Comparison of ENCODE assay signal across 10 mouse cellular contexts in the genomic region with DNA sequence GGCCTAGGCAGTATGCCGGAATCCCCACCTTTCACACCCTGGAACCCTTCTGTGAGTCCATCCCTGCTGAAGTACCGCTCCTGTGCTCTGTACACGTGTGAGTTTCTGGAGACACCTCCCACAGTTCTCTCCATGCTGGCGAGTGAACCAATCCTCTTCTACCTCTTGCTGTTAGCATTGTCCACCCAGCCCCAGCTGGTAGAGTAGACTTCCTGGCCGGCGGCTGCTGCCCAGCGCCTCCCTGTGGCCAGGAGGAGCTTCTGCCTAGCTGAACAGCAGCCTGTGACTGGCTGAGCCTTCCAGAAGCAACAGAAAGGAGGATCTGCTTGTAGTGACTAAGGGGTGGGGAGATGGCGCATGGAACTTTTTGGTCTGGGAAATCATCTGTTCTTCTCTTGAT.
DNase-seq lines count a peak whose midpoint lies in the region; ATAC-seq and TF ChIP-seq lines count a peak whose summit lies in the region.
"Had no signal": no experiment of that assay in that cellular context is flagged by ENCODE, and none has a peak within 500 bp of the region (broad histone marks: within the 10 kb centered on the region; RNA-seq: fewer than 3 reads in every experiment).

No protein-coding gene starts in this region.

- no peaks in the 10 kb centered on the region for H3K4me1 ChIP-seq in forebrain, postnatal 0 days (ENCODE audit: insufficient read depth)
- no peaks in the 10 kb centered on the region; the same call in 1 of the 2 replicates for H3K4me1 ChIP-seq in forebrain, embryonic 14.5 days (ENCODE audit: control insufficient read depth, insufficient read depth, low read length)
- H3K4me1 ChIP-seq in CH12.LX (ENCODE audit: control insufficient read depth in 1 of 2, insufficient read depth in 2 of 2) = peaks cover 0 to 8% of the 10 kb centered on the region in 2 experiments; a peak in 1 of 4 replicates
- H3K4me1 ChIP-seq: limb, embryonic 10.5 days had no signal

- TF ChIP-seq POLR2A in CH12.LX (IDR thresholded peaks at IDR 0.05; ENCODE audit: low read depth, low read length) = no peak

- TF ChIP-seq CTCF in forebrain, postnatal 0 days (IDR thresholded peaks at IDR 0.05; ENCODE audit: low read depth) = no peak; the same call in 1 of the 2 replicates
- peak in 1 of 2 experiments; percentile 66; a peak in 2 of 4 replicates for TF ChIP-seq CTCF in CH12.LX (conservative IDR thresholded peaks at IDR 0.05 in 1 of 2, IDR thresholded peaks at IDR 0.05 in 1 of 2; ENCODE audit: low read depth in 2 of 2, low read length in 2 of 2)

- TF ChIP-seq EP300 in CH12.LX (IDR thresholded peaks at IDR 0.05; ENCODE audit: low read length) = no peak

- H3K36me3 ChIP-seq in forebrain, postnatal 0 days (ENCODE audit: insufficient read depth) = peaks cover 12% of the 10 kb centered on the region
- 0 out of 2 replicates have a peak, but pooled peaks cover 2% of the 10 kb centered on the region for H3K36me3 ChIP-seq in forebrain, embryonic 14.5 days (ENCODE audit: control insufficient read depth, insufficient read depth, low read length)
- H3K36me3 ChIP-seq in CH12.LX (replicated peaks in 1 of 2; ENCODE audit: control insufficient read depth in 1 of 2, insufficient read depth in 1 of 2, low read length in 1 of 2) = peaks cover 0 to 52% of the 10 kb centered on the region in 2 experiments

- ATAC-seq in forebrain, postnatal 0 days = peak; percentile 23; the same call in 1 of the 2 replicates
- ATAC-seq in forebrain, embryonic 14.5 days = no peak
- ATAC-seq: inflammation-experienced regulatory T-cells, adult 6 months had no signal

- H3K9me3 ChIP-seq in forebrain, postnatal 0 days (ENCODE audit: low read length) = no peaks in the 10 kb centered on the region
- no peaks in the 10 kb centered on the region for H3K9me3 ChIP-seq in forebrain, embryonic 14.5 days (replicated peaks; ENCODE audit: control insufficient read depth, low read length)
- H3K9me3 ChIP-seq in CH12.LX (replicated peaks; ENCODE audit: low read length) = no peaks in the 10 kb centered on the region
- H3K9me3 ChIP-seq: limb, embryonic 10.5 days had no signal

- no peak overlapping the region for H3K4me3 ChIP-seq in forebrain, postnatal 0 days (ENCODE audit: low read depth, low read length)
- no peak overlapping the region for H3K4me3 ChIP-seq in forebrain, embryonic 14.5 days (ENCODE audit: low read depth, low read length)
- no peak overlapping the region for H3K4me3 ChIP-seq in CH12.LX (replicated peaks in 1 of 3; ENCODE audit: low read depth in 2 of 3, low read length in 2 of 3, poor library complexity in 1 of 3)
- H3K4me3 ChIP-seq: limb, embryonic 10.5 days had no signal

- no peak overlapping the region for H3K9ac ChIP-seq in forebrain, postnatal 0 days
- H3K9ac ChIP-seq in forebrain, embryonic 14.5 days (ENCODE audit: low read length) = no peak overlapping the region
- H3K9ac ChIP-seq in CH12.LX (ENCODE audit: insufficient read depth, low read depth) = no peak overlapping the region

- H3K27me3 ChIP-seq in forebrain, postnatal 0 days (ENCODE audit: insufficient read depth, low read length) = no peaks in the 10 kb centered on the region
- H3K27me3 ChIP-seq in forebrain, embryonic 14.5 days (replicated peaks; ENCODE audit: control insufficient read depth, insufficient read depth, low read length) = no peaks in the 10 kb centered on the region
- H3K27me3 ChIP-seq in CH12.LX (replicated peaks) = no peaks in the 10 kb centered on the region

- dilution Hi-C loops in CH12.LX (cut with MboI; ENCODE audit: extremely low pct_ligation_motif_present, extremely low pct_unique_long_range_greater_than_20kb, low sequenced_read_pairs) = no loop called here

- H3K4me2 ChIP-seq in forebrain, postnatal 0 days (ENCODE audit: low read depth) = no peak overlapping the region
- no peak overlapping the region for H3K4me2 ChIP-seq in forebrain, embryonic 14.5 days (ENCODE audit: low read length)
- no peak overlapping the region for H3K4me2 ChIP-seq in CH12.LX (ENCODE audit: insufficient read depth, low read depth, poor library complexity, severe bottlenecking)

- no peaks in the 10 kb centered on the region for H3K79me2 ChIP-seq in CH12.LX (replicated peaks; ENCODE audit: control insufficient read depth, extremely low read depth, insufficient read depth, poor library complexity, severe bottlenecking)

- no peak for TF ChIP-seq RAD21 in CH12.LX (IDR thresholded peaks at IDR 0.05; ENCODE audit: low read depth, low read length)

- intact Hi-C loops in heart, postnatal 14 days (cut with DNase I) = no loop called here

- 93% methylated on average over 8 of the region's 8 CpGs for WGBS in forebrain, postnatal 0 days
- WGBS in forebrain, embryonic 14.5 days = 91% methylated on average over 8 of the region's 8 CpGs

- no peak for DNase-seq in forebrain, postnatal 0 days
- DNase-seq in forebrain, embryonic 14.5 days (ENCODE audit: low spot score) = no peak
- DNase-seq in kidney, postnatal 4 days = peak; percentile 26 to 43
- DNase-seq in kidney, adult 18-20 months = no peak
- peak; percentile 26 for DNase-seq in CH12.LX (ENCODE audit: extremely low read depth)
- peak; percentile 10 to 20 for DNase-seq in heart, postnatal 14 days
- DNase-seq in urinary bladder, adult 18-20 months (ENCODE audit: low spot score in 2 of 2) = no peak
- no peak for DNase-seq in yolk sac, embryonic 10.5 days (ENCODE audit: low spot score)

- no peak overlapping the region for H3K27ac ChIP-seq in forebrain, postnatal 0 days (ENCODE audit: low read depth, low read length)
- no peak overlapping the region for H3K27ac ChIP-seq in forebrain, embryonic 14.5 days (ENCODE audit: low read depth, low read length)
- H3K27ac ChIP-seq in CH12.LX (ENCODE audit: insufficient read depth, low read depth) = no peak overlapping the region
- H3K27ac ChIP-seq: limb, embryonic 10.5 days had no signal

- in situ Hi-C loops in CH12.LX (cut with MboI; ENCODE audit: low pct_ligation_motif_present, low pct_unique_long_range_greater_than_20kb, low sequenced_read_pairs) = no loop called here

TF ChIP-seq in CH12.LX, 34 proteins besides CTCF, POLR2A, EP300 and RAD21:
- TF ChIP-seq PAX5 (IDR thresholded peaks at IDR 0.05; ENCODE audit: low read length) (no peak), HCFC1 (IDR thresholded peaks at IDR 0.05; ENCODE audit: low read depth, low read length) (peak; percentile 60), SMC3 (IDR thresholded peaks at IDR 0.05; ENCODE audit: low read depth, low read length) (0 out of 2 replicates have a peak, but pooled peaks have one; percentile 9), ZKSCAN1 (IDR thresholded peaks at IDR 0.05; ENCODE audit: borderline replicate concordance, low read depth, low read length) (no peak)

Comparison
In these comparisons a context has a peak if more than half of its experiments do, and no peak if none do; other contexts are left out.
1. DNase-seq: peak in kidney, postnatal 4 days (2 of 2), CH12.LX (single experiment) and heart, postnatal 14 days (2 of 2); none in forebrain, postnatal 0 days (single experiment), forebrain, embryonic 14.5 days (single experiment), kidney, adult 18-20 months (single experiment), urinary bladder, adult 18-20 months (0 of 2) and yolk sac, embryonic 10.5 days (single experiment).